Mouse (Mus musculus) retina, embryonic 14.5 days (tissue): ENCODE measurements at regions not wholly inside any gene's neighbourhood (a gene's known extent, or its start where the extent isn't known, plus 50 kb on each side); places are given as distances from the start of the nearest gene placed in this dataset.

Experiments
- DNase-seq: peaks from one replicate; pipeline ENCODE4 v3.0.0-alpha.2; 2015; ENCODE audit warnings: low spot score

DNA sequence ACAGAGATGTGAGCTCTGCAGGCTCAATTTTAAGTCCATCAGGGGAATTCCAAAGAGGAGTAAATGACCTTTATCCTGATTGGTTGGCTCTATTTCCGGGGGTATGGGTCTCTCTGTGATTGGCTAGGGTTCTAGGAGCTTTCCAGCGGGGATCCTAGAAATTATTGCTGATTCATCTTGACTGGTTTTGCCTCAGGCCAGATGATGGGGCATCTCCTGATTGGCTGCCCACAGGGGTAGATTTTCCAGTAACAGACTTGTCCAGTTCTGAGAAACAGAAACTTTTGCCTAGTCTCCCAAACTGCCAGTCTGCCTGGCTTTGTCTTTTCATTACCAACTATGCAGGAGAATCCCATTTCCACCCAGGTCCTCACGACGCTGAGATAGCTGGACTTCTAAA lies 301.3 kb downstream of the Ins1 start:
- DNase-seq, result no peak

DNA sequence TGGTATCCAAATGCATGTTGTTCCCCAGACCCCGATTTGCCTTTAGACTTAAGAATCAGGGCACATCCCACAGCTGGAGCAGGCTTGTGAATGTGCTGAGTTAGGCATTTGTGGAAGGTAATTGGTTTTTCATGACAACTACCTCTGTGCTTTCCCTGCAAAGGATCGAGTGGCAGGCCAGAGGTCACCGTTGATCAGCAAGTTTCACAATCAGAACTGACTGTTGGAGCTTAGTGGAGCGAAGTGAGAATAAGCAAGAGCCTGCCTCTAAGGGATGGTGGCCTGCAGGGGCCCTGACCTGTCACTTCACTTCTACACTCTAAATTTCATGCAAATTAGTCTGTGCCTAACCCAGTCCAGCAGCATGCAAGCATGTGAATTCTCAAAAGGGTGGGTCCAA lies 270.7 kb downstream of the Ins1 start:
- peak; percentile 69 for DNase-seq

DNA sequence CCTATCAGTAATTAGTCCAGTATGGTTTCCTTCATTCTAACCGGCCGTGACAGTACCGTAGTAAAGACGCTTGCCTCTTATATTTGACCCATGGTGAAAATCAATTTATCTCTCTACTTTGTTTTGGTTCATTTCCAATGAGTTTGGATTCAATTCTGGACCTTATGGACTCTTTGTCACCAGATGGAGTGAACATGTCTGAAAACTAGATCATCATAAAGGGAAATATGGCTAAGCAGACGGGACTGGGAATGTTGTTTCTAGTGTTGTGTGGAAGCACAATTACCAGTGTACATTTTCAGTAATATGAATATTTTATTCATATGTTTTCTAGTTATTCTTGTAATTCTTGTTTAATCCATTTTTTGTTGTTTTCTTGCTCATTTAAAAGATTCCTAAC lies 261.4 kb downstream of the Ins1 start:
- no peak for DNase-seq

DNA sequence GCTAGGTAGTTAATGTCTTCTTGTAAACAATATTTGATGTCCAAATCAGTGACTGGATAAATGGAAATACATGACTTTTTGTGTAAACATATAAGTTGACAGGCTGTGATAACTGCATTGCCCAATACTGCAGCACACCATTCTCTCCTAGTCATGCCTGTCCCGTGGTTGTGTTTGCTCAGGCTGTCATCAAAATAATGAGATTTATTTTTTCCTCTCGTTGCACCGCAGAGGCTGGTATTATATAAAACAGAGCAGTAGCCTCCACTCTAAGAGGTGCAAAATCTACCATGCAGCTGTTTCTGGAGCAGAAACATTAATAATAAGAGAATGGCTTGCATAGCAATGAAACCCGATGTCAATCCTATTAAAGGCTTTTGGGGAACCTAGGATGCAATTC lies 239.2 kb downstream of the Ins1 start:
- no peak for DNase-seq
